Mouse (Mus musculus): ENCODE data around the gene Mndal.
"Not testable (repeated sequence)": the region's sequence is repeated elsewhere in the genome, so short reads cannot be mapped to it uniquely, and the experiment has no call there.

Mndal gene

DNA sequence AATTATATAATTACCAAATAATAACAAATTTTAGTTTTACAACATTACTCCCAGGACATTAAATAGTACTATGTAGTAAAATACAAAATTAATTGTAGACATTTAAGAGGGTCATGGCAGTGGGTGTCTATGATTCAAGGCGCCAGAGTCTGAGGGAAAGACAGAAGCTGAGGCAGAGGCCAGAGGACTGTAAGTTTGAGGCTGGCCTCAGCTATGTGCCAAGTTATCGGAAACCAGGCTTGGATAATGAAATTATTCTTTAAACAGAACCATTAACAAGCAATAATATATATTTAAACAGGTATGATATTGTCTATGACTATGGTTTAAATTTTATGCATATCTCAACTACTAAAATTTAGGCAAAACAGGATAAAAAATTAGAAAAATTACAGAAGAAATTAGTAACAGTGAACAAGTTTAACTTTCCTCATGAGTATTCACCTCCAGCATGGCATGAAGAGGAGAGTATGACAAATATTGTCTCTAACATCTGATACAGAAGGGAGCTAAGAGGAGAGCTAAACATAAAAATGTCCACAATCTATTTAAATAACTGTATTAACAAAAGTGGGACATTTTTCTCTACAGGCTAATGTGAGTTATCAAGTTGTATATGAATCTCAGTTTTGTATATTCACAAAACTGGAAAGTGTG, 30.4 kb downstream of the Mndal start:
- in situ Hi-C loops (cut with MboI; ENCODE audit: low pct_unique_long_range_greater_than_20kb in 1 of 2, low sequenced_read_pairs in 2 of 2, unreplicated experiment in 1 of 2) = loop anchor here in 1 of 2 experiments (10.0 kb wide), 1 partner anchor 147 kb away; the partner anchor contains the start of gene Ifi204

DNA sequence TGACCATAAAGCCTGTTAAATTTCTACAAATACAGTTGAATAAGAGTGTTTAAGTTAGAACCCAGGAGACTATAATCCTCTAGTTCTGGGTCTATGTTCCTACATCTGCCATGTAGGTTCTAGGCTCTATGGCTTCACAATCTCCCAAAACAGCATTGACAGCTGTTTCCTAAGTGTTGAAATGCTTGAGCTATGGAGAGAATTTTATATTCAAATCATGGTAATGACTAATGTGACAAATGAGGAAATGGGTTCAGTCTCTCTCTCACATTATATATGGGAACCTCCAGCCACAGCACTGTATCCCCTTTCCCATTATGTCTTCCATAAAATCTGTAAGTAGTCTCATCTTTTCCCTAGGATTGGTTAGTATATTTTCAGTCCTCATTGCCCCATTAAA, 33.9 kb downstream of the Mndal start:
- in situ Hi-C loops (cut with MboI; ENCODE audit: low pct_unique_long_range_greater_than_20kb in 1 of 2, low sequenced_read_pairs in 2 of 2, unreplicated experiment in 1 of 2) = not testable (repeated sequence)

DNA sequence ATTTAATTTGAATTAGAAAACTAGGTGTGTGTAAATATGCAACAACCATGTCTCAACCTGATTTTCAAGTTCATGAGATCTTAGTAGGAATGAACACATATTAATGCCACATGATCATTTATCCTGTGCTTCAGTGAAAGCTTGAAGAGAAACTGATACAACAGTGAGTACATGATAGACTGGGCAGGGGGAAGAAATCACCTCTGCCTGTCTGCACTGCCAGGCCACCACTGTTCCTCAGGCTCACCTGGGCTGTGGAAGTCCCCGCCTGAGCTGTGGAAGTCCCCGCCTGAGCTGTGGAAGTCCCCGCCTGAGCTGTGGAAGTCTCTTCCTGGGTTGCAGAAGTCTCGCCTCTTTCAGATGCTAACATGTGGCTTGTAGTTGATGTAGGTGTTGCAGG, 36.4 kb downstream of the Mndal start:
- in situ Hi-C loops (cut with MboI; ENCODE audit: low pct_unique_long_range_greater_than_20kb in 1 of 2, low sequenced_read_pairs in 2 of 2, unreplicated experiment in 1 of 2) = not testable (repeated sequence)

DNA sequence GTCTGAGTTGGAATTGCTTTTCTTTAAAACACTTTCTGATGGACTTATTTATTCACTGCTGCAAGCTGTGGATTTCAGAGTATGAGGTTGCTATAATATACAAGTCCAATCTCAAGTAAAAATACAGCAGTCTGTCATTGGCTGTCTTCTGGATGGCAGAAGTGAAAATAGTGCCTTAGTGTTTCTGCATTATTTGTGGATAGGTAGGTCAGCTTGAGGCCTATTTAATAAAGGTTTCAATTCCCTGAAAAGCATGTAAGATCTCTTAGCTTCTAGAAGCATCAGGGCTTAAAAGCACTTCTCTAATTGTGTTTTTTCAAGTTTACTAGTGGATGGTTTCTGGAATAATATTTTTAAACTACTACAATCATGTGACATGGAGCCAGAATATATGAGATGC, 52.5 kb downstream of the Mndal start:
- in situ Hi-C loops (cut with MboI; ENCODE audit: low pct_unique_long_range_greater_than_20kb in 1 of 2, low sequenced_read_pairs in 2 of 2, unreplicated experiment in 1 of 2) = not testable (repeated sequence)

DNA sequence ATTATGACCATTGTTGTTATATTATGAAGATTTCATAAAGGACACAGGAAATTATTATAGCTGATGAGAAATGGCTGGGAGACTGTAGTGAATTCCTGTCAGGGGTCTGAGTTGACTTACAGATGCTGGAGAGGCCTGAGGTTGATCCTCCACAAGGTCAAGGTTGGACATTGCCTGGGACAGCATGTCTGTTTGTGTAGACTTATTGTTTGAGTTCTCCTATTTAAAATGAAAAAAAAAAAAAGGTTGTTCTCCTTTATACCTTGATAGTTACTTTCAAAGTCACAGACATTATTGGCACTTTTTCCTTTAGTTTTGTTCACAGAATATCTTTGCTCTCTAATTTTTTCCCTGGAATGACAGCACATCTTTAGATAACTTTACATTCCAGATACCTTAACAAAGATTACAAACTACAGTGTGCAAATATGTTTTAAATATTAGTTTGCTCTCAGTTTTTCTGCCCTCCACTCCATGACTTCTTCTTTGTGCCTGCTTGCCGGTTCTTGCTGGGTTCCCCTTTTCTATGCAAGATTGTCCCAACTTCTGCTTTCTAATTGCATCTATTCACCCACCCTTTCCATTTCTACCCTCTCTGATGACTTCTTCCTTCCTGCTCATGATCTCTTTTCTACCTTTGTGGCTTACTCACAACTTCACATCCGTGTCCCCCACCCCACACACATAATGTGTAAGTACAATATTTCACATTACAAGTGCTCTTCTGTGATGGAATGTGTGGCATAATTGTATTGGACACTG, 55.1 kb downstream of the Mndal start:
- in situ Hi-C loops (cut with MboI; ENCODE audit: low pct_unique_long_range_greater_than_20kb in 1 of 2, low sequenced_read_pairs in 2 of 2, unreplicated experiment in 1 of 2) = not testable (repeated sequence)

DNA sequence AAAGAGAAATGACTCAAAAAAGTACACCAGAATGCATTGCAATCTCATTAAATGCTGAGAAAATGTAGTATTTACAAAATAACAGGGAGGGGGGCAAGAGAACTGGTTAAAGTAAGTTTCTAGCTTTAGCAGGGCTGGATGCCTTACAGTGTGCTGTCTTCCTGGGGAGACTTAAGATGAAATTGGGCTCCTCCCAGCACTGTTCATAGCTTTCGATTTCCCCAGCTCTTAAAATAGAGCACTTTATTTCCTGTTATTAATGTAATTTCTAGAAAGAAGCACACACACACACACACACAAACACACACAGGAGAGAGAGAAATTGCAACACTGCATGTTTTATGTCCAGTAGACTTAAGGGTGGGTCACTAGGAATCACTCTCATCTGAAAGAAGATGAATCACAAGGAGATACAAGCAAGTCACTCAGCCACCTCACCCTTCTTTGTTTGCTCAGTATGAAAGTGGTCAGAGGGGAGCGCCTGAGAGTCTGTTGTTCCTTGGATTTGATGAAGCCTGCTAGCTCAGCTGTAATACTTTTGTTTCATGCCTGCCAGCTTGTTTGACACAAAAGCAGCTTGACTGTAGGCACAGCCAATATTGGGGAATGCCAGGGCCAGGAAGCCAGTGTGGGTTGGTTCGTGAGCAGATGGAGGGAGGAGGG, 62.2 kb downstream of the Mndal start:
- in situ Hi-C loops (cut with MboI; ENCODE audit: low pct_unique_long_range_greater_than_20kb in 1 of 2, low sequenced_read_pairs in 2 of 2, unreplicated experiment in 1 of 2) = not testable (repeated sequence)

DNA sequence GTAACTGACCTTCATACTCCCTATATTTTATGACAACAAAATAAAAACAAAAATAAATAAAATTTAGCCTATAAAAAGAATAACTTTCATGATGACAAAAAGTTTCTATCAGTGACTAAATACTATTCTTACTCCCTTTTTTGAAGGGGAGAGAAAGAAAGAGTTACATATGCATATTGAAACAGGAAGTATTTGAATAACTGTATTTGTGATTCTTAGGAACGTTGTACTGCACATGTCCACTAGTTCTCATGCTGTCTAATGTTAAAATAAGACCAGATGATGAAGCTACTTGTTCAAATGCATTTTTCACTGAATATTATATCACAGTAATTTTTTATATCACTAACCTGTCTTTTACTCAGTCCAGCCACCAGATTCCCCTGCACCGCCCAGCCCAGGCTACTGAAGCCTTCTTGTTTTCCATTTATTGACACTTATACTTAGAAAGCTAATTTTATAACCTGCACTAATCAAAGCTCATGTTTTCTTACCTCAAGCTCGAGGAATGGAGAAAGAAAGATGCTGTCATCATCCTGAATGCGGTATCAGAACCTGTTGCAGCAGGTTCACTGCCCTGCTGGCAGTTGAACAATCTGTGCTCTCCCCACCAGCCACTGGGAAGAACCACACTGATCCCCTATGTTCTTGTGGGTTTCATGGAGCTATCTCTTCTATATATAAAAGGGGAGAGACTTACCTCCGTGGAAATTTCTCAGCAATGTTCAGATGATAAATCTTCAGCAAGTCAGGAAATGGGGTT, 62.9 kb downstream of the Mndal start:
- in situ Hi-C loops (cut with MboI; ENCODE audit: low pct_unique_long_range_greater_than_20kb in 1 of 2, low sequenced_read_pairs in 2 of 2, unreplicated experiment in 1 of 2) = loop anchor here in 1 of 2 experiments (10.0 kb wide), 1 partner anchor 65 kb away; the partner anchor contains the start of genes Ifi203 and Mndal

DNA sequence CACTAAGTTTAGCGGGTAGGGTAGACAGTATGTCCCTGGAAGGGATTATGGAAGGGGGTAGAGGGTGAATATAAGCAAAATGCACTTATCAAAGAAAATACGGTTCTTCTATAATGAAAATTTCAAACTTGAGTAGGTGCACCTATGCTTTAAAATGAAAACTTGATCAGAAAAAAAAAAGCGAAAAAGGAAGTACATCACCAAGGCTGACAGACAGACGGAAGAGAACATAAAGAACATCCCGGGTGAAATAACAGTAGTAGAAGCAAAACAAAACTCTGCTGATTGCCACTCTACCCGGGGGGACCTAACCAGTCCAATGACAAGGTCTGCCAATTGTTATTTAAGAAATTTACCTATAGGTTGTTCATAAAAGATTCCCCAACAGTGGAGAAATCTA, 64.0 kb downstream of the Mndal start:
- in situ Hi-C loops (cut with MboI; ENCODE audit: low pct_unique_long_range_greater_than_20kb in 1 of 2, low sequenced_read_pairs in 2 of 2, unreplicated experiment in 1 of 2) = loop anchor here in 1 of 2 experiments (10.0 kb wide), 1 partner anchor 67 kb away; the partner anchor contains the start of genes Ifi203 and Mndal

DNA sequence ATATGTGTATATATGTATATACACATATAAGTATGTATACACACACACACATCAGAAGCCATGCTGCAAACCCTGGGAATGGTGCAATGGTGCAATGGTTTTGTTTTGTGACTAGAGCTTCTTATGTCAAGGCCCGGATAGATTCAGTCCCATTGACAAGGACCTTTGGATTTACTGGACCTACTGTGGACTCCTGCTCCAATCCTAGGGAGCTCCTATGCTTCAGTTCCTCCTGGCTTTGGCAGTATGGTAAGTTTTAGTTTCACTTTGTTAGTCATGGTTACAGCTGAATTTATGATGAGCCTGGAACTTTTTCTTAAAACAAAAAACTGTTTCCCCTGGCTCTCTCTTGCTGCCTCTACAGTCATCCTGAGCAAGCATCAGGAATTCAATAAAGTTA, 65.2 kb downstream of the Mndal start:
- in situ Hi-C loops (cut with MboI; ENCODE audit: low pct_unique_long_range_greater_than_20kb in 1 of 2, low sequenced_read_pairs in 2 of 2, unreplicated experiment in 1 of 2) = loop anchor here in 1 of 2 experiments (10.0 kb wide), 1 partner anchor 68 kb away; the partner anchor contains the start of genes Ifi203 and Mndal

DNA sequence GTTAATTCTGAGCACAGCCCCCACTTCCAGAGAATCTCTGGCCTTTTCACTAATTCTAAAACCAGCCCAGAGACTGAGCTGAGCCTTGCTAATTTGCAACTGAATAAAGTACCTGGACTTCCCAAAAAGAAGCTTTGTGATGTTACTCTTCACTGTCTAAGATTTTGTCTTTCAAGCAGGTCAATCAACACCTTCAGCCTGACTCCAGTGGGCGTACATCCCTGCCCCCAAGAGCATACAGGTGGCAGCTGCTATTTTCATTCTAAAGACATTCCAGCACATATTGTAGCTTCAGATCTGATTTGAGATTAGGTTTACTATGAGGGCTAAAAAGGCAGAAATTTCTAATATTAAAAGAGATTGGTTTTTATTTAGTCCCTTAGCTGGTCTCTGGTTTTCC, 73.7 kb downstream of the Mndal start:
- in situ Hi-C loops (cut with MboI; ENCODE audit: low pct_unique_long_range_greater_than_20kb in 1 of 2, low sequenced_read_pairs in 2 of 2, unreplicated experiment in 1 of 2) = not testable (repeated sequence)

DNA sequence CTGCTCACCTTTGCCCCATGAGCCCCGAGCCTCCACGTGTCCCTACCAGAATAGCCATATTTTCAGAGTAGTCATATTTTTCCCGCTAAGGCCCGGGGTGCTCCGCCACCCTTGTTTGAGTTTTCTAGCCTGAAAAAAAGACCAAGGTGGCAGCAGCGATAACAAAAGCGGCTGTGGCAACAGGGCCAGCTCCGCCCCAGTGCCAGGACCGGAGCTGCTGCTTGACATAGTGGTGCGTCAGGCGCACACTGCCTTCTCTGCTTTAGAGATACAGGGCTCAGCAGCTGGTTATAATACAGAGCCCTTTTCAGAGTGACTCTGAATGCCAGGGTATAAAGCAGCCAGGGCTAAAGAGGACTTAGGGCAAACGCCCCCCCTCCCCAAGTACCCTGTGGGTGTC, 75.8 kb downstream of the Mndal start:
- in situ Hi-C loops (cut with MboI; ENCODE audit: low pct_unique_long_range_greater_than_20kb in 1 of 2, low sequenced_read_pairs in 2 of 2, unreplicated experiment in 1 of 2) = no loop called here

DNA sequence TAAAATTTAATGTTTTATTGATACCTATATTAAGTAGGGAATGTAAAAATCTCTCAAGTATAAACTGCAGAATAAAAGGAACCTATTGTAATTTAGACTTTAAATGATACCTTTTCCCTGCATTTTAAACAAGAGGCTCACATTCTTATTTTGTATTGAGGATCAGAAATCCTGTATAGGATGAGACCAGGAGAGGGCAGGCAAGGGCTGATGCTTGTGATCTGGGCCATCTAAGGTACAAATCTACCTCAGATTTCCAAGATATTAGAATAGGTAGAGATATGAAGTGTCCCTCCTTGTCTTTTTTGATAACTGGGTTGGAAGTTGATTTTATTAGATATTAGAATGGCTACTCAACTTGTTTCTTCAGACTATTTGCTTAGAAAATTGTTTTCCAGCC, 88.6 kb downstream of the Mndal start:
- in situ Hi-C loops (cut with MboI; ENCODE audit: low pct_unique_long_range_greater_than_20kb in 1 of 2, low sequenced_read_pairs in 2 of 2, unreplicated experiment in 1 of 2) = not testable (repeated sequence)

DNA sequence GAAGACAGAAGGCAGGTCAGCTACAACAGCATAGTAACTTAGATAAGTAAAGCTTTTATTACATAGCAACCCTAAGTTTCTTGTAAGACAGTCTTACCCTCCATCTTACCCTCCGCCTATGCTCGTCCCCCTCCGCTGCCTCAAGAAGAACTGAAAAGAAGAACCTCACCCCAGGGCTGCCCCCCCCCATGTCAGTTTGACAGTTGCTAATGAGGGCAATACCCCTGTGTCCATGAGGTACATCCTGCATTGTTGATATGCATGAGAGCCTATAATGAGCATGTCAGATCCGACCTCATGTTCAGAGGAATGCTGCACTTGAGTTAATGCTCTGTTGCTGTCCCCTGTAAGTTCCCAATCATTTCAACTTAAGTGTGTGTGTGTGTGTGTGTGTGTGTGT, 89.4 kb downstream of the Mndal start:
- in situ Hi-C loops (cut with MboI; ENCODE audit: low pct_unique_long_range_greater_than_20kb in 1 of 2, low sequenced_read_pairs in 2 of 2, unreplicated experiment in 1 of 2) = not testable (repeated sequence)

DNA sequence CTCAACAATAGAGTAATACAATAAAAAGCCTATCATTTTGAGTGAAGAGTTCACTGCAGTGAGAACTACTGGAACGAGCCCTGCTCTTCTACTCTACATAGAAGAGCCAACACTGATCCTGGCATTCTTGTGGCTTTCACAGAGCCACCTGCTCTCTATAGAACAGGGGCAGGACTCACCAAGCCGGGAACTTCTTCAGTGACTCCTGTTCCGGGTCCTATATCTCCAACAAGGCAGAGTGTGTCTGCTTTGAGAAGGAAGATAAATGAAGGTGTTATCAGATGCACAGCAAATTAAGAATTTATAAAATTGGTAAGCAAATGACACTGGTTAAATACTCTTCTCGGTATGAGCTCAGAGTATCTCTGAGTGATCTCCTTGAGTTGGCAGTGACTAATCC, 96.1 kb downstream of the Mndal start:
- in situ Hi-C loops (cut with MboI; ENCODE audit: low pct_unique_long_range_greater_than_20kb in 1 of 2, low sequenced_read_pairs in 2 of 2, unreplicated experiment in 1 of 2) = loop anchor here (5.0 to 25.0 kb wide), 2 partner anchors 131 to 241 kb away; partner anchors contain the start of genes Olfr427 (in 1 of the 2) and Olfr429 (in 1 of the 2)

DNA sequence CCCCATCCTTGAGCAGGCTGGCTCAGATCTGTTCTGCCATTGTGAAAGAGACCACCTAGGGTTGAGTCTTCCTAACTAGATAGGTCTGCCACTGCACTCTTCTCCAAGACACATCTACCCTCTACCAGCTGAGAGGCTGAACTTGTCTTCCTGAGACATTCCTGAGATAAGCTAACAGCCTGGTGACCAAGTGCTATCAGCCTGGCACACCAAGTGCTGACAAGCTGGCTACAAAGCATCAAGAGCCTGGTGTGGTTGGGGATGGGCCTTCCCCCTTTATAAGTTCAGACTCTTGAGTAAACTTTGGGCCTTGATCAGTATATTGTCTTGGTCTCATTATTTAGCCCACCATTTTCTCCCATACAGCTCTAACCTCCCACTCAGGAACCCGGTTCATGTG, 97.5 kb downstream of the Mndal start:
- in situ Hi-C loops (cut with MboI; ENCODE audit: low pct_unique_long_range_greater_than_20kb in 1 of 2, low sequenced_read_pairs in 2 of 2, unreplicated experiment in 1 of 2) = loop anchor here (5.0 to 25.0 kb wide), 2 partner anchors 133 to 243 kb away; partner anchors contain the start of genes Olfr427 (in 1 of the 2) and Olfr429 (in 1 of the 2)

DNA sequence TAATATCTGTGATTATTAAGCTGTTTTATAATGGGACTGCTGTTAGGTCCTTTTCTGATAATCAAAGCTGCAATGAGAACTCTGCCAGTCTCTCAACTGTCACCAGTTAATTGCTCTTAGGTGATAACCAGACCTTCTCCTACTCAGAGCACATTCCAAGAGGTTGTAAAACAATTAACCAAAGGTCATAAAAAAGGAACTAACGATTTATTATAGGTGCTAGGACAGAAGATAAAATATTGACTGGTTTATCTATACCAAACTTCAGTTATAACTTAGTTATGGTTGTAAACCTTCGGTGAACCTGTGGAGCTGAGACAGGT, 120.8 kb downstream of the Mndal start:
- in situ Hi-C loops (cut with MboI; ENCODE audit: low pct_unique_long_range_greater_than_20kb in 1 of 2, low sequenced_read_pairs in 2 of 2, unreplicated experiment in 1 of 2) = not testable (repeated sequence)

DNA sequence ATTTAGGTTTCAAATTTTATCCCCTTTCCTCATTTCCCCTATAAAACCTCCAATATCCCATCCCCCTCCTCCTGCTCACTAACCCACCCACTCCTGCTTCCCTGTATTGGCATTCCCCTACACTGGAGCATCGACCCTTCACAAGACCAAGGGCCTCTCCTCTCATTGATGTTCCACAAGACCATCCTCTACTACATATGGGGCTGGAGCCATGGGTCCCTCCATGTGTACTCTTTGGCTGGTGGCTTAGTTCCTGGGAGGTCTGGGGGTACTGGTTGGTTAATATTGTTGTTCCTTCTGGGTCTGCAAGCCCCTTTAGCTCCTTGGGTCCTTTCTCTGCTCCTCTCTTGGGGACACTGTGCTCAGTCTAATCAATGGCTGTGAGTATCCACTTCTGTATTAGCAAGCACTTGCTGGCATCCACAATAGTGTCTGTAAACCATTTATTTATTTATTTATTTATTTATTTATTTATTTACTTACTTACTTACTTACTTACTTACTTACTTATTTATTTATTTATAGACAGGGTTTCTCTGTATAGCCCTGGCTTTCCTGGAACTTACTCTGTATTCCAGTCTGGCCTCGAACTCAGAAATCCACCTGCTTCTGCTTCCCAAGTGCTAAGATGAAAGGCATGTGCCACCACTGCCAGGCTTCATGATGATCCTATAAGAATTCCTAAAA, 121.4 kb downstream of the Mndal start:
- in situ Hi-C loops (cut with MboI; ENCODE audit: low pct_unique_long_range_greater_than_20kb in 1 of 2, low sequenced_read_pairs in 2 of 2, unreplicated experiment in 1 of 2) = not testable (repeated sequence)

DNA sequence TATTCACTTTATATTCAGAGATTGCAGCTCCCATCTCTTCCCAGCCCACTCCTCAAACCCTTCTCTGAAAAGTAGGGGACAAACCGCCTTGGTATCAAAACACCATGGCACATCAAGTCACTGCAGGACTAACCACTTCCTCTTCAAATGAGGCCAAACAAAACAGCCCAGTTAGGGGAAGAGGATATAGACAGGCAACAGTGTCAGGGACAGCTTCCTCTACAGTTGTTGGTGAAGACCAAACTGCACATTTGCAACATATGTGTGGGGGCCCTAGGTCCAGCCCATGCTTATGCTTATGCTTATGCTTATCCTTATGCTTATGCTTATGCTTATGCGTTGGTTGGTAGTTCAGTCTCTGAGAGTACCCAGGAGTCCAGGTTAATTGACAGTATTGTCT, 133.0 kb downstream of the Mndal start:
- in situ Hi-C loops (cut with MboI; ENCODE audit: low pct_unique_long_range_greater_than_20kb in 1 of 2, low sequenced_read_pairs in 2 of 2, unreplicated experiment in 1 of 2) = loop anchor here (5.0 kb wide), 1 partner anchor 138 kb away; no protein-coding TSS in a partner anchor
